Mouse (Mus musculus) embryonic facial prominence, embryonic 14.5 days (tissue): ENCODE measurements around the gene 4930447C04Rik. TPM values are rescaled to one million over a fixed set of nuclear protein-coding genes. Genes with fewer than 3 reads are reported as not detected.

ENCODE experiments used
- ATAC-seq: fragments of 200-750 bp; cut with Nextera tagmentation; 2 replicates; pipeline ENCODE4 v1.8.0; 2017; ENCODE audit warnings: low read depth, moderate number of reproducible peaks, moderate TSS enrichment
- DNase-seq: peaks from one replicate; pipeline ENCODE4 v3.0.0-alpha.2; 2015; ENCODE audit warnings: low spot score
- H3K27ac ChIP-seq: fragments of 300-500 bp; sonication (generic); replicated peaks from 2 replicates; pipeline ENCODE4 v1.5.1; 2014; ENCODE audit warnings: low read depth, mild to moderate bottlenecking, low read length, moderate library complexity
- H3K27me3 ChIP-seq: fragments of 300-500 bp; sonication (generic); replicated peaks from 2 replicates; pipeline ENCODE4 v1.6.1; 2014; ENCODE audit warnings: low read length; ENCODE audit not compliant: control insufficient read depth, insufficient read depth
- H3K36me3 ChIP-seq: fragments of 300-500 bp; sonication (generic); 2 replicates; pipeline ENCODE4 v1.6.1; 2014; ENCODE audit warnings: low read length, mixed read lengths; ENCODE audit not compliant: control insufficient read depth, insufficient read depth
- H3K4me1 ChIP-seq: fragments of 300-500 bp; sonication (generic); 2 replicates; pipeline ENCODE4 v1.6.1; 2014; ENCODE audit warnings: antibody characterized with exemption, low read length; ENCODE audit not compliant: control insufficient read depth, insufficient read depth
- H3K4me2 ChIP-seq: fragments of 300-500 bp; sonication (generic); 2 replicates; pipeline ENCODE4 v1.6.1; 2014; ENCODE audit warnings: low read depth, mild to moderate bottlenecking, low read length, moderate library complexity, mixed read lengths
- H3K4me3 ChIP-seq: fragments of 300-500 bp; sonication (generic); 2 replicates; pipeline ENCODE4 v1.5.1; 2014; ENCODE audit warnings: low read depth, mild to moderate bottlenecking, low read length
- H3K9ac ChIP-seq: fragments of 300-500 bp; sonication (generic); 2 replicates; pipeline ENCODE4 v1.6.1; 2014; ENCODE audit warnings: low read depth, mild to moderate bottlenecking, low read length, moderate library complexity, mixed read lengths
- H3K9me3 ChIP-seq: fragments of 300-500 bp; sonication (generic); 2 replicates; pipeline ENCODE4 v1.6.1; 2016; ENCODE audit warnings: low read length; ENCODE audit not compliant: control insufficient read depth
- WGBS: fragments of 180-500 bp; shearing (Covaris S2); extraction: QIAGEN DNeasy Blood & Tissue Kit; methylation state at CpG from one replicate; pipeline ENCODE4 v1.1.7; 2014; 5-methylcytosine and 5-hydroxymethylcytosine counted together
- polyA plus RNA-seq: library from polyadenylated mRNA; unstranded; fragments of >200 nt; fragmentation: Nextera tagmentation; extraction: Ambion mirVana; gene quantifications from 2 replicates; pipeline ENCODE4 v1.2.1, GENCODE M21; 2014

The 4930447C04Rik gene
- polyA plus RNA-seq = 3.6 and 4.0 TPM in 2 replicates

- Histone ChIP-seq H3K4me1 (peaks cover 11% of the 10 kb centered on the region), H3K4me2 (peak within 1 kb of the TSS; percentile 49), H3K9me3 (no peaks in the 10 kb centered on the region), H3K4me3 (peak within 1 kb of the TSS; percentile 31), H3K27ac (no peak within 1 kb of the TSS), H3K9ac (peak within 1 kb of the TSS; percentile 23; the same call in 1 of the 2 replicates), H3K27me3 (peaks cover 90% of the 10 kb centered on the region), H3K36me3 (no peaks in the 10 kb centered on the region)
- ATAC-seq (no peak; the same call in 1 of the 2 replicates), DNase-seq (no peak)
- WGBS = under 1% methylated on average over 38 of the region's 39 CpGs
Measured at GRCm38 (mm10) chr12:72940071-72940821, at the start of gene 4930447C04Rik. TSS of gene 4930447C04Rik (minus strand) at chr12:72940774.

GRCm38 (mm10) chr12:72983071-72983857, 42.7 kb upstream of the 4930447C04Rik start:
- Histone ChIP-seq H3K36me3 (no peaks in the 10 kb centered on the region), H3K9me3 (no peaks in the 10 kb centered on the region), H3K9ac (no peak overlapping the region), H3K27ac (peak overlapping the region; percentile 74), H3K4me2 (no peak overlapping the region), H3K4me3 (no peak overlapping the region), H3K4me1 (peaks cover 3% of the 10 kb centered on the region; the same call in 1 of the 2 replicates), H3K27me3 (no peaks in the 10 kb centered on the region)
- ATAC-seq = peak; percentile 22; the same call in 1 of the 2 replicates
- WGBS = 62% methylated on average over 8 of the region's 8 CpGs
- DNase-seq = peak; percentile 78

GRCm38 (mm10) chr12:72982616-72983015, 42.0 kb upstream of the 4930447C04Rik start:
- H3K4me3 ChIP-seq = no peak overlapping the region
- H3K36me3 ChIP-seq = no peaks in the 10 kb centered on the region
- no peak for DNase-seq
- no peaks in the 10 kb centered on the region for H3K27me3 ChIP-seq
- no peak overlapping the region for H3K4me2 ChIP-seq
- H3K9ac ChIP-seq = no peak overlapping the region
- peaks cover 7% of the 10 kb centered on the region; the same call in 1 of the 2 replicates for H3K4me1 ChIP-seq
- 74% methylated on average over 10 of the region's 10 CpGs for WGBS
- H3K9me3 ChIP-seq = no peaks in the 10 kb centered on the region
- peak overlapping the region; percentile 74 for H3K27ac ChIP-seq
- ATAC-seq = no peak

- ATAC-seq (no peak), DNase-seq (no peak)
- no peak overlapping the region for H3K4me3 ChIP-seq
- H3K9me3 ChIP-seq = no peaks in the 10 kb centered on the region
- no peak overlapping the region for H3K27ac ChIP-seq
- no peak overlapping the region for H3K4me2 ChIP-seq
- no peak overlapping the region for H3K9ac ChIP-seq
- H3K27me3 ChIP-seq = no peaks in the 10 kb centered on the region
- 72% methylated on average over 5 of the region's 5 CpGs for WGBS
- H3K36me3 ChIP-seq = no peaks in the 10 kb centered on the region
- H3K4me1 ChIP-seq = peaks cover 20% of the 10 kb centered on the region; the same call in 1 of the 2 replicates
Measured at GRCm38 (mm10) chr12:72979236-72979635, 38.7 kb upstream of the 4930447C04Rik start.

GRCm38 (mm10) chr12:72977851-72978250, 37.3 kb upstream of the 4930447C04Rik start:
- Histone ChIP-seq H3K27me3 (no peaks in the 10 kb centered on the region), H3K27ac (peak overlapping the region; percentile 39; the same call in 1 of the 2 replicates), H3K4me3 (no peak overlapping the region), H3K36me3 (no peaks in the 10 kb centered on the region), H3K4me2 (no peak overlapping the region), H3K9ac (no peak overlapping the region), H3K4me1 (peaks cover 16% of the 10 kb centered on the region; the same call in 1 of the 2 replicates), H3K9me3 (no peaks in the 10 kb centered on the region)
- ATAC-seq = no peak
- WGBS = 43% methylated on average over 3 of the region's 3 CpGs
- peak; percentile 51 for DNase-seq

- Histone ChIP-seq H3K4me3 (peak overlapping the region; percentile 29), H3K27me3 (no peaks in the 10 kb centered on the region), H3K9ac (no peak overlapping the region), H3K36me3 (no peaks in the 10 kb centered on the region), H3K27ac (peak overlapping the region; percentile 44), H3K9me3 (no peaks in the 10 kb centered on the region), H3K4me1 (peaks cover 16% of the 10 kb centered on the region; the same call in 1 of the 2 replicates), H3K4me2 (peak overlapping the region; percentile 56)
- 4% methylated on average over 12 of the region's 12 CpGs for WGBS
- DNase-seq (peak; percentile 93), ATAC-seq (peak; percentile 87)
Measured at GRCm38 (mm10) chr12:72976718-72977117, 36.1 kb upstream of the 4930447C04Rik start.

- peak overlapping the region; percentile 29 for H3K4me3 ChIP-seq
- 5% methylated on average over 7 of the region's 7 CpGs for WGBS
- peaks cover 16% of the 10 kb centered on the region; the same call in 1 of the 2 replicates for H3K4me1 ChIP-seq
- H3K27me3 ChIP-seq = no peaks in the 10 kb centered on the region
- ATAC-seq = no peak
- no peaks in the 10 kb centered on the region for H3K9me3 ChIP-seq
- no peaks in the 10 kb centered on the region for H3K36me3 ChIP-seq
- H3K9ac ChIP-seq = peak overlapping the region; percentile 31
- no peak overlapping the region; the same call in 1 of the 2 replicates for H3K27ac ChIP-seq
- peak overlapping the region; percentile 56 for H3K4me2 ChIP-seq
- DNase-seq = no peak
Measured at GRCm38 (mm10) chr12:72976172-72976571, 35.6 kb upstream of the 4930447C04Rik start.

DNA sequence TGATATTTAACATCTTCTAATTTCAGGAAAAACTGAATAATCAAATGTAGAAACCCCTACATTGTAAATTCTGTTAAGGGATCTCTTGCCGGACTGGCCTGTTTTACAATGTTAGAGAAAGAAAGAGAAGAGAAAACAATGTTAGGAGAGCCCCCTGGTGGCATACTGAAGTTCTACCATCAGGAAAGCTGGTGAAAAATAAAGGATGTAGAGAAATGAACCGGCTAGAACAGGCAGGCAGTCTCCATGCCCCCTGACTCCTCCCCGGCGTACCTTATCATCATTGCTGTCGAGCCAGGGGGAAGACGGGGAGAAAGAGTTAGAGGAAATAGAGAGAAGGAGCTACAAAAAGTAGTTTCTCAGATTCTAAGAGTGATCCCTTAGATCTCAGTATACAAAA, 32.6 kb upstream of the 4930447C04Rik start:
- ATAC-seq = no peak
- Histone ChIP-seq H3K4me1 (peaks cover 15% of the 10 kb centered on the region; the same call in 1 of the 2 replicates), H3K9me3 (no peaks in the 10 kb centered on the region), H3K4me2 (no peak overlapping the region), H3K9ac (no peak overlapping the region), H3K27me3 (no peaks in the 10 kb centered on the region), H3K36me3 (no peaks in the 10 kb centered on the region), H3K4me3 (no peak overlapping the region), H3K27ac (no peak overlapping the region)
- 5% methylated on average over 6 of the region's 6 CpGs for WGBS
- DNase-seq = peak; percentile 65
